Mouse (Mus musculus) neutrophil, adult 65 days (primary cell): ENCODE results near the gene Muc3. TPM values are rescaled to one million over a fixed set of nuclear protein-coding genes. Genes with fewer than 3 reads are reported as not detected.

Experiments
- total RNA-seq: library from RNA; stranded (reverse); gene quantifications from 2 replicates; pipeline ENCODE4 v1.2.4, GENCODE M21; 2023

Muc3 gene
- not detected in 2 replicates for total RNA-seq

DNA sequence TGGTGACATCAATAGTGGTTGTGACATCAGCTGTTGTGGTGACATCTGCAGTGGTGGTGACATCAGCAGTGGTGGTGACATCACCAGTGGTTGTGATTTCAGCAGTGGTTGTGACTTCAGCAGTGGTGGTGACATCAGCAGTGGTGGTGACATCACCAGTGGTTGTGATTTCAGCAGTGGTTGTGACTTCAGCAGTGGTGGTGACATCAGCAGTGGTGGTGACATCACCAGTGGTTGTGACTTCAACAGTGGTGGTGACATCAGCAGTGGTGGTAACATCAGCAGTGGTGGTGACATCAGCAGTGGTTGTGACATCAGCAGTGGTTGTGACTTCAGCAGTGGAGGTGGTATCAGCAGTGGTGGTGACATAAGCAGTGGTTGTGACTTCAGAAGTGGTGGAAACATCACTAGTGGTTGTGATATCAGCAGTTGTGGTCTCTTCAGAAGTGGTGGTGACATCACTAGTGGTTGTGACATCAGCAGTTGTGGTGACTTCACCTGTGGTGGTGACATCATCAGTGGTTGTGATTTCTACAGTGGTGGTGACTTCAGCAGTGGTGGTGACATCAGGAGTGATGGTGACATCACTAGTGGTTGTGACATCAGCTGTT, at the start of gene Muc3:
Gene Muc3, minus strand, starts transcription at position 51 of the 611 bp plus-strand sequence.

DNA sequence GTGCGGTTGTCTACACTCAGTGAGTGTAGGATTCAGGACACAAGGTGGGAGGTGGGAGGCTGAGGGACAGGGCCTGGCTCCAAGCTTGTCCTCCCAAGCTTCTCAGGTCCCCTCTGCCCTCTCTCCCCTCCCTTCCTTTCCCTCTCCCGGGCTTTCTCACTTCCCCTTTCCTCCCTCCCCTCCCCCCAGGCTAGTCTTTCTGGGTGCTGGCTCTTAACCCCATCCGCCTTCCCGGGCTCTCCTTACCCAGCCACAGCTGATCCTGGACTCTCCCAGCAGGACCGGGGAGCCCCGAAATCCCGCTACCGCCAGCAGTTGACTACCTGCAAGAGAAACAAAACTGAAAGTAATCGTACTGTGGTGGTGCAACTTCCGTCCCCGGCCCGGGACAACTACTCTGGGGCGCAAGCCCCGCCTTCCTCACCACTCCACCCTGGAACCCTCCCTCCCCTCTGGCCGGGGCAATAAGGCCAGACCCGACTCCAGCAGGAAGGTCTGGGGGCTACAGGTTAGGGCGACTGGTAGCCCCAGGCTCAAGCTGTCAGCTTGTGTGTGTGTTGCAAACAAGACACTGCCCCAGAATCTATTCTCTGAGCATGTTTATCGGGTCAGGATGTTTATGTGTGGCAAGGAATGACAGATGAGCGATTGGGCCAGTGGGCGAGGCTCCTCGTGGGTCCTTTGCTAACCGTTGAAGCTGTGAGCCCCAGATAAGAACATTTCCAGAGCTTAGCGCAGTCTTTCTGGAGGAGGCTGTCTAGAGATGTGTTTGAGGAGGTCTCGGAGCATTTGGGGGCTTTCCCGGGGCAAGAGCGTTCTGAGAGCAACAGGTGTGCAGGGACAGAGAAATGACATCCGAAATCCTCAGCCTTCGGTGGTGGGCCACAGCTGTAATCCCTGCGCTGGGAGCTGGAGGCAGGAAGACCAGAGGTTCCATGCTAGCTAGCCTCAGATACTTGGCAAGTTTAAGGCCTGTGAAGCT, 33.0 kb downstream of the Muc3 start, which contains the start of gene Trim56:
Gene Trim56, minus strand, starts transcription at position 344 of the 982 bp plus-strand sequence.

Other genes with a start within 250 kb of the Muc3 start
- 4.4 and 4.8 TPM in 2 replicates for gene Ift22, start 241.2 kb downstream of the Muc3 start, total RNA-seq
- gene Fis1, start 196.0 kb downstream of the Muc3 start, total RNA-seq: 208 and 231 TPM in 2 replicates
- 50.2 and 51.2 TPM in 2 replicates for gene Cldn15, start 182.7 kb downstream of the Muc3 start, total RNA-seq
- gene Plod3, start 162.3 kb downstream of the Muc3 start, total RNA-seq: 81.9 and 90.7 TPM in 2 replicates
- gene Znhit1, start 161.3 kb downstream of the Muc3 start, total RNA-seq: 80.7 and 87.1 TPM in 2 replicates
- not detected in 2 replicates for gene Vgf, start 122.9 kb downstream of the Muc3 start, total RNA-seq
- 26.8 and 28.0 TPM in 2 replicates for gene Ap1s1, start 103.2 kb downstream of the Muc3 start, total RNA-seq
- gene Serpine1, start 77.1 kb downstream of the Muc3 start, total RNA-seq: not detected in 2 replicates
- gene Trim56, start 33.1 kb downstream of the Muc3 start, total RNA-seq: 38.6 and 42.1 TPM in 2 replicates
- 1.7 and 4.4 TPM in 2 replicates for gene Muc3a, start 63.1 kb upstream of the Muc3 start, total RNA-seq
- 1.6 and 1.7 TPM in 2 replicates for gene Ache, start 138.2 kb upstream of the Muc3 start, total RNA-seq
- 1.2 and 2.1 TPM in 2 replicates for gene Ufsp1, start 145.3 kb upstream of the Muc3 start, total RNA-seq
- 182 and 213 TPM in 2 replicates for gene Srrt, start 158.4 kb upstream of the Muc3 start, total RNA-seq
- 4.7 and 6.4 TPM in 2 replicates for gene Trip6, start 165.1 kb upstream of the Muc3 start, total RNA-seq
- 28.8 and 38.1 TPM in 2 replicates for gene Slc12a9, start 184.3 kb upstream of the Muc3 start, total RNA-seq
- not detected in 2 replicates for gene Ephb4, start 200.8 kb upstream of the Muc3 start, total RNA-seq